Mouse (Mus musculus): ENCODE results near the gene Sebox.
"Not testable (repeated sequence)": the region's sequence is repeated elsewhere in the genome, so short reads cannot be mapped to it uniquely, and the experiment has no call there.

The Sebox gene

GRCm38 (mm10) chr11:78497544-78498522 lies 5.4 kb upstream of the Sebox start, which contains the start of gene Sarm1:
Sarm1 (minus strand) TSS chr11:78497754.
- DNase-seq (ENCODE audit: low read depth, low spot score), result peak; percentile 94

GRCm38 (mm10) chr11:78499004-78499403 lies 4.2 kb upstream of the Sebox start, which contains the start of gene Vtn:
Vtn (plus strand) TSS chr11:78499091.
- no peak for DNase-seq (ENCODE audit: low read depth, low spot score)

- no peak for DNase-seq (ENCODE audit: low read depth, low spot score)
These were observed 3.7 kb upstream of the Sebox start for GRCm38 (mm10) chr11:78499543-78499942.

GRCm38 (mm10) chr11:78500623-78501202 lies 2.5 kb upstream of the Sebox start:
- no peak for DNase-seq (ENCODE audit: low read depth, low spot score)

- no peak for DNase-seq (ENCODE audit: low read depth, low spot score)
These were observed 1.7 kb upstream of the Sebox start for GRCm38 (mm10) chr11:78501529-78501928.

- DNase-seq (ENCODE audit: low read depth, low spot score), result no peak
These were observed 2.2 kb downstream of the Sebox start for GRCm38 (mm10) chr11:78505430-78505829.

GRCm38 (mm10) chr11:78509148-78509547 lies 5.9 kb downstream of the Sebox start:
- DNase-seq (ENCODE audit: low read depth, low spot score), result no peak

GRCm38 (mm10) chr11:78512025-78512957 lies 9.0 kb downstream of the Sebox start, which contains the start of the genes Tmem199 and Poldip2:
Tmem199 (minus strand) TSS chr11:78512172.
Poldip2 (plus strand) TSS chr11:78512193.
- peak; percentile 86 for DNase-seq (ENCODE audit: low read depth, low spot score)

- no peak for DNase-seq (ENCODE audit: low read depth, low spot score)
These were observed 10.0 kb downstream of the Sebox start for GRCm38 (mm10) chr11:78513106-78513790.

GRCm38 (mm10) chr11:78515549-78516325 lies 12.5 kb downstream of the Sebox start:
- no peak for DNase-seq (ENCODE audit: low read depth, low spot score)

GRCm38 (mm10) chr11:78518931-78519330 lies 15.7 kb downstream of the Sebox start:
- no peak for DNase-seq (ENCODE audit: low read depth, low spot score)

GRCm38 (mm10) chr11:78521880-78522279 lies 18.6 kb downstream of the Sebox start:
- DNase-seq (ENCODE audit: low read depth, low spot score), result no peak

GRCm38 (mm10) chr11:78522481-78522997 lies 19.3 kb downstream of the Sebox start:
- DNase-seq (ENCODE audit: low read depth, low spot score), result no peak

GRCm38 (mm10) chr11:78523241-78523955 lies 20.2 kb downstream of the Sebox start:
- DNase-seq (ENCODE audit: low read depth, low spot score), result no peak

- no peak for DNase-seq (ENCODE audit: low read depth, low spot score)
These were observed 21.6 kb downstream of the Sebox start for GRCm38 (mm10) chr11:78524838-78525237.

- no peak for DNase-seq (ENCODE audit: low read depth, low spot score)
These were observed 25.5 kb downstream of the Sebox start for GRCm38 (mm10) chr11:78528714-78529113.

- no peak for DNase-seq (ENCODE audit: low read depth, low spot score)
These were observed 26.8 kb downstream of the Sebox start for GRCm38 (mm10) chr11:78530001-78530400.

- DNase-seq (ENCODE audit: low read depth, low spot score), result no peak
These were observed 27.8 kb downstream of the Sebox start for GRCm38 (mm10) chr11:78531046-78531445.

- not testable (repeated sequence) for DNase-seq (ENCODE audit: low read depth, low spot score)
These were observed 28.3 kb downstream of the Sebox start for GRCm38 (mm10) chr11:78531515-78531914.

Measured in brain, embryonic 18.5 days (tissue).